Mouse (Mus musculus) forebrain, postnatal 0 days (tissue): Measurements from ENCODE around the gene Fez2. TPM values are rescaled to one million over a fixed set of nuclear protein-coding genes. Genes with fewer than 3 reads are reported as not detected.

Source experiments
- ATAC-seq: fragments of 200-750 bp; cut with Nextera tagmentation; 2 replicates; pipeline ENCODE4 v1.8.0; 2017; ENCODE audit warnings: mild to moderate bottlenecking, moderate library complexity
- DNase-seq: peaks from one replicate; pipeline ENCODE4 v3.0.0-alpha.2; 2015
- H3K27ac ChIP-seq: fragments of 300-500 bp; sonication (generic); 2 replicates; pipeline ENCODE4 v1.5.1; 2014; ENCODE audit warnings: low read depth, mild to moderate bottlenecking, antibody characterized with exemption, low read length, moderate library complexity, mixed read lengths
- H3K27me3 ChIP-seq: fragments of 300-500 bp; sonication (generic); 2 replicates; pipeline ENCODE4 v1.6.1; 2014; ENCODE audit warnings: mild to moderate bottlenecking, low read length, mixed read lengths; ENCODE audit not compliant: insufficient read depth
- H3K36me3 ChIP-seq: fragments of 300-500 bp; sonication (generic); 2 replicates; pipeline ENCODE4 v1.6.1; 2014; ENCODE audit warnings: mild to moderate bottlenecking, moderate library complexity; ENCODE audit not compliant: insufficient read depth
- H3K4me1 ChIP-seq: fragments of 300-500 bp; sonication (generic); 2 replicates; pipeline ENCODE4 v1.6.1; 2014; ENCODE audit warnings: antibody characterized with exemption; ENCODE audit not compliant: insufficient read depth
- H3K4me2 ChIP-seq: fragments of 300-500 bp; sonication (generic); 2 replicates; pipeline ENCODE4 v1.6.1; 2014; ENCODE audit warnings: low read depth, mild to moderate bottlenecking, moderate library complexity
- H3K4me3 ChIP-seq: fragments of 300-500 bp; sonication (generic); 2 replicates; pipeline ENCODE4 v1.5.1; 2014; ENCODE audit warnings: low read depth, low read length, mixed read lengths
- H3K9ac ChIP-seq: fragments of 300-500 bp; sonication (generic); 2 replicates; pipeline ENCODE4 v1.6.1; 2014; ENCODE audit warnings: mild to moderate bottlenecking
- H3K9me3 ChIP-seq: fragments of 300-500 bp; sonication (generic); 2 replicates; pipeline ENCODE4 v1.6.1; 2016; ENCODE audit warnings: low read length
- CTCF ChIP-seq: sonication (generic); IDR thresholded peaks from 2 replicates; pipeline ENCODE4 v1.5.1; 2016; ENCODE audit warnings: antibody characterized with exemption, control low read depth, low read depth
- WGBS: fragments of 180-500 bp; shearing (Covaris S2); extraction: QIAGEN DNeasy Blood & Tissue Kit; methylation state at CpG from one replicate; pipeline ENCODE4 v1.1.7; 2014; 5-methylcytosine and 5-hydroxymethylcytosine counted together
- polyA plus RNA-seq: library from polyadenylated mRNA; unstranded; fragments of >200 nt; fragmentation: Nextera tagmentation; extraction: Ambion mirVana; gene quantifications from 2 replicates; pipeline ENCODE4 v1.2.1, GENCODE M21; 2015
- total RNA-seq: library from RNA; depleted of rRNA; stranded (reverse); fragments of >200 nt; gene quantifications from 2 replicates; pipeline ENCODE4 v1.2.3, GENCODE M21; 2014

Gene Fez2
- total and polyA plus RNA-seq, 2 experiments from 2014 or later = 57.9 to 65.9 TPM

GRCm38 (mm10) chr17:78387665-78388064 lies 30.3 kb downstream of the Fez2 start:
- H3K4me2 ChIP-seq = no peak overlapping the region
- 84% methylated on average over 9 of the region's 9 CpGs for WGBS
- no peak overlapping the region for H3K9ac ChIP-seq
- ATAC-seq (no peak), DNase-seq (no peak)
- H3K4me3 ChIP-seq = no peak overlapping the region
- H3K27ac ChIP-seq = no peak overlapping the region
- no peaks in the 10 kb centered on the region for H3K9me3 ChIP-seq
- peaks cover 4% of the 10 kb centered on the region; the same call in 1 of the 2 replicates for H3K36me3 ChIP-seq
- TF ChIP-seq CTCF = no peak
- no peaks in the 10 kb centered on the region for H3K4me1 ChIP-seq
- no peaks in the 10 kb centered on the region for H3K27me3 ChIP-seq

- Histone ChIP-seq H3K9me3 (no peaks in the 10 kb centered on the region), H3K4me3 (no peak overlapping the region), H3K9ac (no peak overlapping the region), H3K4me2 (no peak overlapping the region), H3K27ac (no peak overlapping the region), H3K4me1 (no peaks in the 10 kb centered on the region), H3K27me3 (no peaks in the 10 kb centered on the region), H3K36me3 (peaks cover 15% of the 10 kb centered on the region; the same call in 1 of the 2 replicates)
- ATAC-seq = no peak
- TF ChIP-seq CTCF = no peak
- no peak for DNase-seq
- 91% methylated on average over 3 of the region's 3 CpGs for WGBS
These were observed 35.6 kb downstream of the Fez2 start for GRCm38 (mm10) chr17:78382321-78382720.

GRCm38 (mm10) chr17:78379730-78380245 lies 38.2 kb downstream of the Fez2 start:
- 71% methylated on average over 11 of the region's 11 CpGs for WGBS
- H3K4me3 ChIP-seq = no peak overlapping the region

GRCm38 (mm10) chr17:78379079-78379729 lies 38.7 kb downstream of the Fez2 start:
- Histone ChIP-seq H3K4me2 (no peak overlapping the region), H3K9me3 (no peaks in the 10 kb centered on the region), H3K4me3 (no peak overlapping the region), H3K27ac (no peak overlapping the region), H3K4me1 (no peaks in the 10 kb centered on the region), H3K36me3 (peaks cover 16% of the 10 kb centered on the region; the same call in 1 of the 2 replicates), H3K27me3 (no peaks in the 10 kb centered on the region), H3K9ac (no peak overlapping the region)
- TF ChIP-seq CTCF = no peak
- ATAC-seq (no peak), DNase-seq (no peak)
- WGBS = 85% methylated on average over 8 of the region's 8 CpGs

More at GRCm38 (mm10) chr17:78379730-78380245, 38.2 kb downstream of the Fez2 start:
- ATAC-seq (no peak), DNase-seq (no peak)
- no peaks in the 10 kb centered on the region for H3K27me3 ChIP-seq
- H3K36me3 ChIP-seq = peaks cover 15% of the 10 kb centered on the region; the same call in 1 of the 2 replicates
- H3K4me1 ChIP-seq = no peaks in the 10 kb centered on the region
- TF ChIP-seq CTCF = no peak
- H3K9me3 ChIP-seq = no peaks in the 10 kb centered on the region
- no peak overlapping the region for H3K27ac ChIP-seq
- no peak overlapping the region for H3K4me2 ChIP-seq
- H3K9ac ChIP-seq = no peak overlapping the region

GRCm38 (mm10) chr17:78376587-78376986 lies 41.4 kb downstream of the Fez2 start:
- no peaks in the 10 kb centered on the region for H3K27me3 ChIP-seq
- no peak overlapping the region for H3K27ac ChIP-seq
- DNase-seq = no peak
- ATAC-seq = peak; percentile 53
- no peaks in the 10 kb centered on the region for H3K9me3 ChIP-seq
- WGBS = 61% methylated on average over 8 of the region's 8 CpGs
- no peak overlapping the region for H3K4me3 ChIP-seq
- no peak for TF ChIP-seq CTCF
- peaks cover 10% of the 10 kb centered on the region; the same call in 1 of the 2 replicates for H3K36me3 ChIP-seq
- no peaks in the 10 kb centered on the region for H3K4me1 ChIP-seq
- no peak overlapping the region for H3K9ac ChIP-seq
- no peak overlapping the region for H3K4me2 ChIP-seq

GRCm38 (mm10) chr17:78374756-78375155 lies 43.2 kb downstream of the Fez2 start:
- 65% methylated on average over 10 of the region's 10 CpGs for WGBS
- no peak overlapping the region for H3K4me2 ChIP-seq
- no peak for ATAC-seq
- H3K9me3 ChIP-seq = no peaks in the 10 kb centered on the region
- no peak for DNase-seq
- H3K27me3 ChIP-seq = no peaks in the 10 kb centered on the region
- TF ChIP-seq CTCF = no peak
- H3K9ac ChIP-seq = no peak overlapping the region
- peaks cover 10% of the 10 kb centered on the region; the same call in 1 of the 2 replicates for H3K36me3 ChIP-seq
- H3K4me3 ChIP-seq = no peak overlapping the region
- no peaks in the 10 kb centered on the region for H3K4me1 ChIP-seq
- H3K27ac ChIP-seq = no peak overlapping the region

- H3K4me1 ChIP-seq = no peaks in the 10 kb centered on the region
- H3K27me3 ChIP-seq = no peaks in the 10 kb centered on the region
- no peak overlapping the region for H3K27ac ChIP-seq
- ATAC-seq (no peak), DNase-seq (no peak)
- 91% methylated on average over 8 of the region's 8 CpGs for WGBS
- peaks cover 17% of the 10 kb centered on the region; the same call in 1 of the 2 replicates for H3K36me3 ChIP-seq
- H3K4me2 ChIP-seq = no peak overlapping the region
- no peaks in the 10 kb centered on the region for H3K9me3 ChIP-seq
- no peak for TF ChIP-seq CTCF
- no peak overlapping the region for H3K9ac ChIP-seq
- no peak overlapping the region for H3K4me3 ChIP-seq
These were observed 44.1 kb downstream of the Fez2 start for GRCm38 (mm10) chr17:78373849-78374248.
